Mouse (Mus musculus): ENCODE data around the gene Acoxl. TPM values are rescaled to one million over a fixed set of nuclear protein-coding genes. Genes with fewer than 3 reads are reported as not detected.
A peak's percentile ranks its signal among the peaks of the same experiment; 100 is the strongest.

Gene Acoxl
- not detected for total RNA-seq (2021)
- long read RNA-seq, experiment 1 = 0 reads
- long read RNA-seq, experiment 2 = 0 reads

- intact Hi-C loops (cut with DNase I) = no loop called here
- DNase-seq (ENCODE audit: low spot score in 2 of 2) = no peak
Measured at GRCm38 (mm10) chr2:127838576-127838975, at the start of gene Acoxl. TSS of gene Acoxl (plus strand) at chr2:127838876.

GRCm38 (mm10) chr2:127789138-127789537 is 49.5 kb upstream of the Acoxl start:
- intact Hi-C loops (cut with DNase I) = no loop called here
- DNase-seq (ENCODE audit: low spot score in 2 of 2) = no peak

GRCm38 (mm10) chr2:127789651-127790270 is 48.9 kb upstream of the Acoxl start:
- intact Hi-C loops (cut with DNase I) = no loop called here
- DNase-seq (ENCODE audit: low spot score in 2 of 2) = no peak

- intact Hi-C loops (cut with DNase I) = no loop called here
- DNase-seq (ENCODE audit: low spot score in 2 of 2) = peak; percentile 86 to 91
Measured at GRCm38 (mm10) chr2:127791919-127792603, 46.6 kb upstream of the Acoxl start, which contains the start of gene Mtln. TSS of gene Mtln (minus strand) at chr2:127792488.

GRCm38 (mm10) chr2:127831401-127832102 is 7.1 kb upstream of the Acoxl start, which contains the start of gene Bub1:
TSS of gene Bub1 (minus strand) at chr2:127831865.
- intact Hi-C loops (cut with DNase I) = no loop called here
- DNase-seq (ENCODE audit: low spot score in 2 of 2) = peak; percentile 95

GRCm38 (mm10) chr2:127832103-127832832 is 6.4 kb upstream of the Acoxl start:
- no peak for DNase-seq (ENCODE audit: low spot score in 2 of 2)
- intact Hi-C loops (cut with DNase I) = no loop called here

GRCm38 (mm10) chr2:127832833-127833190 is 5.9 kb upstream of the Acoxl start:
- DNase-seq (ENCODE audit: low spot score in 2 of 2) = peak; percentile 9 to 26
- intact Hi-C loops (cut with DNase I) = no loop called here

GRCm38 (mm10) chr2:127839425-127839824 is 749 bp downstream of the Acoxl start:
- intact Hi-C loops (cut with DNase I) = no loop called here
- no peak for DNase-seq (ENCODE audit: low spot score in 2 of 2)

- no peak for DNase-seq (ENCODE audit: low spot score in 2 of 2)
Measured at GRCm38 (mm10) chr2:127841402-127841801, 2.7 kb downstream of the Acoxl start.

GRCm38 (mm10) chr2:127842421-127842820 is 3.7 kb downstream of the Acoxl start:
- intact Hi-C loops (cut with DNase I) = no loop called here
- DNase-seq (ENCODE audit: low spot score in 2 of 2) = no peak

More at GRCm38 (mm10) chr2:127841402-127841801, 2.7 kb downstream of the Acoxl start:
- intact Hi-C loops (cut with DNase I) = no loop called here

GRCm38 (mm10) chr2:127845346-127845982 is 6.8 kb downstream of the Acoxl start:
- intact Hi-C loops (cut with DNase I) = no loop called here
- no peak for DNase-seq (ENCODE audit: low spot score in 2 of 2)

GRCm38 (mm10) chr2:127846008-127846407 is 7.3 kb downstream of the Acoxl start:
- DNase-seq (ENCODE audit: low spot score in 2 of 2) = no peak
- intact Hi-C loops (cut with DNase I) = no loop called here

GRCm38 (mm10) chr2:127846571-127846970 is 7.9 kb downstream of the Acoxl start:
- intact Hi-C loops (cut with DNase I) = no loop called here
- no peak for DNase-seq (ENCODE audit: low spot score in 2 of 2)

- intact Hi-C loops (cut with DNase I) = no loop called here
- no peak for DNase-seq (ENCODE audit: low spot score in 2 of 2)
Measured at GRCm38 (mm10) chr2:127850371-127850770, 11.7 kb downstream of the Acoxl start.

- DNase-seq (ENCODE audit: low spot score in 2 of 2) = peak; percentile 12 to 44
- intact Hi-C loops (cut with DNase I) = no loop called here
Measured at GRCm38 (mm10) chr2:127854332-127854991, 15.8 kb downstream of the Acoxl start.

GRCm38 (mm10) chr2:127864381-127864780 is 25.7 kb downstream of the Acoxl start:
- no peak for DNase-seq (ENCODE audit: low spot score in 2 of 2)
- intact Hi-C loops (cut with DNase I) = no loop called here

GRCm38 (mm10) chr2:127881063-127881462 is 42.4 kb downstream of the Acoxl start:
- intact Hi-C loops (cut with DNase I) = no loop called here

GRCm38 (mm10) chr2:127889432-127889831 is 50.8 kb downstream of the Acoxl start:
- peak; percentile 83 to 91 for DNase-seq (ENCODE audit: low spot score in 2 of 2)
- intact Hi-C loops (cut with DNase I) = loop anchor here (2.0 kb wide), 3 partner anchors 235 to 683 kb away; no protein-coding TSS in a partner anchor

More at GRCm38 (mm10) chr2:127881063-127881462, 42.4 kb downstream of the Acoxl start:
- no peak for DNase-seq (ENCODE audit: low spot score in 2 of 2)
